Mouse (Mus musculus): Measurements from ENCODE around the gene Gm21970. TPM values are rescaled to one million over a fixed set of nuclear protein-coding genes. Genes with fewer than 3 reads are reported as not detected.
A peak's percentile ranks its signal among the peaks of the same experiment; 100 is the strongest.

Gm21970 gene
- polyA plus RNA-seq, 1 experiment from 2014 or later: not detected

DNA sequence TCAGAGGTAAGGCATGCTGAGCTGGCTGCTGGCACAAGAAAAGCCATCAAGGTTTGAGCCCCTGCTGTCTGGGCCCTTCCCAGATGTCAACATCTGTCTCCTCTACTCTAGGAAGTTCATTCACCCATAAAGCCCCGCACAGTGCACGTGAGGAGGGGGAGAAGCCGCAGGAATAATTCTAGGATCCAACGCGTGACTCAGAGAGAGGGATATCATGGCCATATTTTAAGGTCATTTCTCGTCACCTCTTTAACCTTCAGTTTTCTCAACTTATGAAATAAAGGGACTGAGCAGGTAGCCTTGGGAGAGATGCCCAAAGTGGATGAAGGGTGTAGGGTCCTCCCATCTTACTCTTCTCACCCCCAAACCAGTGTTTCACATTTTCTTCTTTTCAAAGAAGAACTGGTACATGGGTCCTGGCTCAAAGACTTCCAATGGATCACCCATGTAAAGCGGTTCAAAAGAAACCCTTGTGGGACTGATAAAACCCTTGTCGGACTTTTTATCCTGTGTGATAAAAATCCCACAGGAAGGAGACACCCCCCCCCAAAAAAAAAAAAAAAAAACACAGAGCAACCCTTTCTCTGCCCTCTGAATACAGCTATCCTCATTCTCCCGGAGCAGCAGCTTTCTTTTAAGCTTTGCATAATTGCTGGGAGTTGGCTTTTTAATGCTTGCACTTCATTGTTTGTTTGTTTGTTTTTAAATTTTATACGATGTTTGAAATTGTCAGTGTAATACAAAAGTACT is 13.5 kb downstream of the Gm21970 start:
- H3K27me3 ChIP-seq (replicated peaks; ENCODE audit: control insufficient read depth, insufficient read depth, low read length): no peaks in the 10 kb centered on the region
- ATAC-seq: no peak
- no peaks in the 10 kb centered on the region for H3K9me3 ChIP-seq (ENCODE audit: control insufficient read depth, low read length)
- H3K36me3 ChIP-seq (ENCODE audit: control insufficient read depth, insufficient read depth): peaks cover 5% of the 10 kb centered on the region; the same call in 1 of the 2 replicates
- WGBS: 71% methylated on average over 10 of the region's 10 CpGs
- H3K4me1 ChIP-seq (replicated peaks; ENCODE audit: control insufficient read depth, insufficient read depth, low read length): peaks cover 14% of the 10 kb centered on the region
- H3K4me2 ChIP-seq (ENCODE audit: low read length): no peak overlapping the region
- H3K27ac ChIP-seq (ENCODE audit: low read length): no peak overlapping the region
- no peak overlapping the region for H3K9ac ChIP-seq (replicated peaks; ENCODE audit: low read depth, low read length)
- H3K4me3 ChIP-seq (replicated peaks; ENCODE audit: low read length): no peak overlapping the region

- Histone ChIP-seq H3K4me1 (replicated peaks; ENCODE audit: control insufficient read depth, insufficient read depth, low read length) (peaks cover 14% of the 10 kb centered on the region), H3K9ac (replicated peaks; ENCODE audit: low read depth, low read length) (peak within 1 kb of the TSS; percentile 79), H3K27ac (ENCODE audit: low read length) (no peak within 1 kb of the TSS), H3K36me3 (ENCODE audit: control insufficient read depth, insufficient read depth) (peaks cover 5% of the 10 kb centered on the region; the same call in 1 of the 2 replicates), H3K27me3 (replicated peaks; ENCODE audit: control insufficient read depth, insufficient read depth, low read length) (no peaks in the 10 kb centered on the region), H3K4me2 (ENCODE audit: low read length) (peak within 1 kb of the TSS; percentile 98), H3K9me3 (ENCODE audit: control insufficient read depth, low read length) (no peaks in the 10 kb centered on the region), H3K4me3 (replicated peaks; ENCODE audit: low read length) (peak within 1 kb of the TSS; percentile 65)
- ATAC-seq: peak; percentile 87
- 4% methylated on average over 49 of the region's 51 CpGs for WGBS
Measured at GRCm38 (mm10) chr16:91405640-91406584, 14.4 kb downstream of the Gm21970 start, which contains the start of gene Il10rb. Il10rb (plus strand) TSS chr16:91406164.

DNA sequence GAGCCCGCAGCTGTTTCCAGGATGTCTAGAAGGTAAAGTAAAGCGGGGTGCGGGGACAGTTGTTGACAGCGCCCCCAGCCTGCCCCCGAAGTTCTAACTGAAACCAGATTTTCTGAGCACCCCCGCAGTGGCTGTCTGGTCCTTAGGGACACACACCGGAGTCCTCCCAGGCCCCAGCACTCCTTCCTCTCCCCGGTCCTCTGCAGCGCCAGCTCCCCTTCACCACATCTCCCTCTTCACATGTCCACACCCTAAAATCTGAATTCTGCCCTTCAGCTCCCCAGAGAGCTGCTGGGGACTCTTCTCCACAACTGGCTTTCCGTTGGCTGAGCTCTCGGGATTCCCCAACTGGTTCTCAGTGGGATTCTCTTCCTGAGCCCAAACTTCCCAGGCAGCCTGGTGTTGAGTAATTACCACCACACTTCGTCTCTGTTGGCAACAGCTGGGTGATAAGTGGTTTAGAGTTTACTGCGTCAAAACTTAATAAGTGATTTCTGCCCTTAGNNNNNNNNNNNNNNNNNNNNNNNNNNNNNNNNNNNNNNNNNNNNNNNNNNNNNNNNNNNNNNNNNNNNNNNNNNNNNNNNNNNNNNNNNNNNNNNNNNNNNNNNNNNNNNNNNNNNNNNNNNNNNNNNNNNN is 15.2 kb downstream of the Gm21970 start:
- peak overlapping the region; percentile 98 for H3K4me2 ChIP-seq (ENCODE audit: low read length)
- no peaks in the 10 kb centered on the region for H3K9me3 ChIP-seq (ENCODE audit: control insufficient read depth, low read length)
- peaks cover 5% of the 10 kb centered on the region; the same call in 1 of the 2 replicates for H3K36me3 ChIP-seq (ENCODE audit: control insufficient read depth, insufficient read depth)
- peaks cover 14% of the 10 kb centered on the region for H3K4me1 ChIP-seq (replicated peaks; ENCODE audit: control insufficient read depth, insufficient read depth, low read length)
- ATAC-seq: peak; percentile 46
- H3K27me3 ChIP-seq (replicated peaks; ENCODE audit: control insufficient read depth, insufficient read depth, low read length): no peaks in the 10 kb centered on the region
- H3K9ac ChIP-seq (replicated peaks; ENCODE audit: low read depth, low read length): peak overlapping the region; percentile 79
- no peak overlapping the region for H3K27ac ChIP-seq (ENCODE audit: low read length)
- peak overlapping the region; percentile 65 for H3K4me3 ChIP-seq (replicated peaks; ENCODE audit: low read length)
- WGBS: 3% methylated on average over 13 of the region's 13 CpGs

DNA sequence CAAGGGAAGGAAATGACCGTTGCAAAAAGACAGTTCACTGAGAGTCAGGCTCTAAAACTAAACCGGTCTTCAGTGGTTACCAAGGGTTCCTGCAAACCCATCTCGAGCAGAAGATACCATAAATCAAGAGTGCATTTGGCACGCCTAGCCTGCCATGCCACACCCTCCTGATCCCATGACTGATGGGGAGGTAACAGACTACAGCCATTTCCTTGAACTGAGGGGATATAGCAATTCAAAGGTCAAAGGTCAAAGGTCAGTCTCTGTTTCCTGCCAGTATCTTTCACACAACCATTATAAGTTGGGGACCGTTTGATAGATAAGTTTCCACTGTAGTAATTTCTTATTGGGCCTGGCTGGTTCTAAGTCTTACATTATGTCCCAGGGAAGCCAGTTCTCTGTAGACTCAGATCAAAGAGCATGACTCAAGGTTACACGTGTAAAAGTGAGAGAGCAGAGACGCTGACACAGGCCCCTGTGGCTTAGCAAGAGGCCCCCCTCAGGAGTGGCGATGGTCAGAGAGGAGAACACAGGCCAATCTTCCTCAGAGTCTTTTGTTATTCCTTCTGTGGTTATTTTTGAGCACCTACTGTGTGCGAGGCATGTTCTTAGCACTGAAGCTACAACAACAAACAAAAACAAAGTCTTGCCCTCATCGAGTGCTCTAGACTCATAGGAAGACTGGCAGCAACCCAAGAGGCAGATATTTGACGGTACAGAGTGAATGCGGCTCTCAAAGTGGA is 21.8 kb downstream of the Gm21970 start:
- H3K9me3 ChIP-seq (ENCODE audit: control insufficient read depth, low read length): no peaks in the 10 kb centered on the region
- H3K4me2 ChIP-seq (ENCODE audit: low read length): no peak overlapping the region
- H3K4me3 ChIP-seq (replicated peaks; ENCODE audit: low read length): no peak overlapping the region
- no peak for ATAC-seq
- no peaks in the 10 kb centered on the region for H3K4me1 ChIP-seq (replicated peaks; ENCODE audit: control insufficient read depth, insufficient read depth, low read length)
- H3K27ac ChIP-seq (ENCODE audit: low read length): no peak overlapping the region
- H3K27me3 ChIP-seq (replicated peaks; ENCODE audit: control insufficient read depth, insufficient read depth, low read length): no peaks in the 10 kb centered on the region
- WGBS: 81% methylated on average over 12 of the region's 12 CpGs
- H3K9ac ChIP-seq (replicated peaks; ENCODE audit: low read depth, low read length): no peak overlapping the region
- H3K36me3 ChIP-seq (ENCODE audit: control insufficient read depth, insufficient read depth): no peaks in the 10 kb centered on the region

- Histone ChIP-seq H3K4me3 (replicated peaks; ENCODE audit: low read length) (no peak overlapping the region), H3K9ac (replicated peaks; ENCODE audit: low read depth, low read length) (no peak overlapping the region), H3K27me3 (replicated peaks; ENCODE audit: control insufficient read depth, insufficient read depth, low read length) (no peaks in the 10 kb centered on the region), H3K4me2 (ENCODE audit: low read length) (no peak overlapping the region), H3K36me3 (ENCODE audit: control insufficient read depth, insufficient read depth) (no peaks in the 10 kb centered on the region), H3K4me1 (replicated peaks; ENCODE audit: control insufficient read depth, insufficient read depth, low read length) (no peaks in the 10 kb centered on the region), H3K27ac (ENCODE audit: low read length) (no peak overlapping the region), H3K9me3 (ENCODE audit: control insufficient read depth, low read length) (no peaks in the 10 kb centered on the region)
- 85% methylated on average over 9 of the region's 9 CpGs for WGBS
- no peak for ATAC-seq
Measured at GRCm38 (mm10) chr16:91415391-91416189, 24.1 kb downstream of the Gm21970 start.

- Histone ChIP-seq H3K27ac (ENCODE audit: low read length) (no peak overlapping the region), H3K36me3 (ENCODE audit: control insufficient read depth, insufficient read depth) (no peaks in the 10 kb centered on the region), H3K9ac (replicated peaks; ENCODE audit: low read depth, low read length) (no peak overlapping the region), H3K4me2 (ENCODE audit: low read length) (no peak overlapping the region), H3K4me1 (replicated peaks; ENCODE audit: control insufficient read depth, insufficient read depth, low read length) (no peaks in the 10 kb centered on the region), H3K27me3 (replicated peaks; ENCODE audit: control insufficient read depth, insufficient read depth, low read length) (no peaks in the 10 kb centered on the region), H3K4me3 (replicated peaks; ENCODE audit: low read length) (no peak overlapping the region), H3K9me3 (ENCODE audit: control insufficient read depth, low read length) (no peaks in the 10 kb centered on the region)
- 97% methylated on average over 6 of the region's 6 CpGs for WGBS
- no peak for ATAC-seq
Measured at GRCm38 (mm10) chr16:91416357-91416756, 24.8 kb downstream of the Gm21970 start.

DNA sequence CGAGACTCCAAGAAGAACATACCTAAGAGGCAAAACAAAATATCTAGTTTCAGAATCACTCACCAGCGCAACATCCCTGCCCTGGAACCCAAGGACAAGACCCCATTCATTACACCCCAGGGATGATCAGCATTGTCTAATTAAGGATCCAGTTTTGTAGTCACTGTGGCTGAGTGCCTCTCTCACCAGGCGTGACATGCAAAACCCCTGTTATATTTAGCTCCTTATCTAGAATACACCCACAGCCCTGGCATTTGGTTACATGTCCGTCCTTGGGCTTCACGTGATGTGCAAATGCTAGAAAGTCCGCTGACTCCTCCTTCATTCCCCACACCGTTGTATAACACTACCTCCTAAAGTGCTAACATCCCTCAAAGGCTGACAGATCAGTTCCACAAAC is 25.4 kb downstream of the Gm21970 start:
- ATAC-seq: no peak
- Histone ChIP-seq H3K27ac (ENCODE audit: low read length) (no peak overlapping the region), H3K9ac (replicated peaks; ENCODE audit: low read depth, low read length) (no peak overlapping the region), H3K4me2 (ENCODE audit: low read length) (no peak overlapping the region), H3K4me1 (replicated peaks; ENCODE audit: control insufficient read depth, insufficient read depth, low read length) (no peaks in the 10 kb centered on the region), H3K4me3 (replicated peaks; ENCODE audit: low read length) (no peak overlapping the region), H3K9me3 (ENCODE audit: control insufficient read depth, low read length) (no peaks in the 10 kb centered on the region), H3K27me3 (replicated peaks; ENCODE audit: control insufficient read depth, insufficient read depth, low read length) (no peaks in the 10 kb centered on the region), H3K36me3 (ENCODE audit: control insufficient read depth, insufficient read depth) (no peaks in the 10 kb centered on the region)
- WGBS: 89% methylated on average over 7 of the region's 7 CpGs

GRCm38 (mm10) chr16:91418531-91418930 is 27.0 kb downstream of the Gm21970 start:
- Histone ChIP-seq H3K27me3 (replicated peaks; ENCODE audit: control insufficient read depth, insufficient read depth, low read length) (no peaks in the 10 kb centered on the region), H3K36me3 (ENCODE audit: control insufficient read depth, insufficient read depth) (no peaks in the 10 kb centered on the region), H3K4me3 (replicated peaks; ENCODE audit: low read length) (no peak overlapping the region), H3K9ac (replicated peaks; ENCODE audit: low read depth, low read length) (no peak overlapping the region), H3K27ac (ENCODE audit: low read length) (no peak overlapping the region), H3K9me3 (ENCODE audit: control insufficient read depth, low read length) (no peaks in the 10 kb centered on the region), H3K4me1 (replicated peaks; ENCODE audit: control insufficient read depth, insufficient read depth, low read length) (no peaks in the 10 kb centered on the region), H3K4me2 (ENCODE audit: low read length) (no peak overlapping the region)
- 70% methylated on average over 5 of the region's 5 CpGs for WGBS
- ATAC-seq: no peak

All from forebrain, embryonic 16.5 days (tissue).